Mouse (Mus musculus): ENCODE measurements around the gene 1700024G13Rik. TPM values are rescaled to one million over a fixed set of nuclear protein-coding genes. Genes with fewer than 3 reads are reported as not detected.

1700024G13Rik gene
- not detected in 2 replicates for polyA plus RNA-seq (2015; fragmentation: Nextera tagmentation; extraction: Ambion mirVana)

DNA sequence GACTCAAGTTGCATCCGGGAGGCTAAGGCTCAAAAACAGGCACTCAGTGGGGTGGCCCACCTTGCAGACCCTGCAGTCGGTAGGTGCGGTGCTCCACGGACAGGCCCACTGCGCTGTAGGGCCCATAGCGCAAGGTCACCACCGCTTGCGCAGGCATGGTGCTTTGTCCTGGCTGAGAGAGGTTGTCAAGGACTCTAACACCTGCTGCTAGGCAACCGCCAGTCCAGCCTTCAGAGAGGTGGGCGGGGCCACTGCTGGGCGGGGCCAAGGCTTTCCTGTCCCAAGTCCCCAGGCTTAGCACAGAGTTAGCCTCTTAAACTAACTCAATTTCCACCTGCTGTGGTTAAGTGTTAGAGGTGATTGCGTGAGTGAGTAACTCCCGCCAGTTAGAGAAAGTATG is at the start of gene 1700024G13Rik:
Gene 1700024G13Rik, minus strand, starts transcription at position 196 of the 400 bp plus-strand sequence.

Other genes starting within 250 kb of the 1700024G13Rik start
- 0.91 and 1.2 TPM in 2 replicates for gene Msmb, start 246.4 kb downstream of the 1700024G13Rik start, polyA plus RNA-seq (2015; fragmentation: Nextera tagmentation; extraction: Ambion mirVana)
- gene Ncoa4, start 228.5 kb downstream of the 1700024G13Rik start, polyA plus RNA-seq (2015; fragmentation: Nextera tagmentation; extraction: Ambion mirVana) = 171 and 184 TPM in 2 replicates
- 181 and 206 TPM in 2 replicates for gene Timm23, start 186.5 kb downstream of the 1700024G13Rik start, polyA plus RNA-seq (2015; fragmentation: Nextera tagmentation; extraction: Ambion mirVana)
- 14.2 and 16.3 TPM in 2 replicates for gene Parg, start 186.4 kb downstream of the 1700024G13Rik start, polyA plus RNA-seq (2015; fragmentation: Nextera tagmentation; extraction: Ambion mirVana)
- 0.38 and 1.0 TPM in 2 replicates for gene Ogdhl, start 66.4 kb downstream of the 1700024G13Rik start, polyA plus RNA-seq (2015; fragmentation: Nextera tagmentation; extraction: Ambion mirVana)
- gene Slc18a3, start 76.5 kb upstream of the 1700024G13Rik start, polyA plus RNA-seq (2015; fragmentation: Nextera tagmentation; extraction: Ambion mirVana) = not detected in 2 replicates
- gene Chat, start 77.6 kb upstream of the 1700024G13Rik start, polyA plus RNA-seq (2015; fragmentation: Nextera tagmentation; extraction: Ambion mirVana) = not detected in 2 replicates
- 9.0 and 11.8 TPM in 2 replicates for gene Ercc6, start 125.1 kb upstream of the 1700024G13Rik start, polyA plus RNA-seq (2015; fragmentation: Nextera tagmentation; extraction: Ambion mirVana)
- not detected in 2 replicates for gene Prrxl1, start 211.0 kb upstream of the 1700024G13Rik start, polyA plus RNA-seq (2015; fragmentation: Nextera tagmentation; extraction: Ambion mirVana)